Mouse (Mus musculus): ENCODE data around the gene Calr. TPM values are rescaled to one million over a fixed set of nuclear protein-coding genes. Genes with fewer than 3 reads are reported as not detected.

Calr gene
- polyA plus RNA-seq, 1 experiment from 2014 or later: 944 TPM

DNA sequence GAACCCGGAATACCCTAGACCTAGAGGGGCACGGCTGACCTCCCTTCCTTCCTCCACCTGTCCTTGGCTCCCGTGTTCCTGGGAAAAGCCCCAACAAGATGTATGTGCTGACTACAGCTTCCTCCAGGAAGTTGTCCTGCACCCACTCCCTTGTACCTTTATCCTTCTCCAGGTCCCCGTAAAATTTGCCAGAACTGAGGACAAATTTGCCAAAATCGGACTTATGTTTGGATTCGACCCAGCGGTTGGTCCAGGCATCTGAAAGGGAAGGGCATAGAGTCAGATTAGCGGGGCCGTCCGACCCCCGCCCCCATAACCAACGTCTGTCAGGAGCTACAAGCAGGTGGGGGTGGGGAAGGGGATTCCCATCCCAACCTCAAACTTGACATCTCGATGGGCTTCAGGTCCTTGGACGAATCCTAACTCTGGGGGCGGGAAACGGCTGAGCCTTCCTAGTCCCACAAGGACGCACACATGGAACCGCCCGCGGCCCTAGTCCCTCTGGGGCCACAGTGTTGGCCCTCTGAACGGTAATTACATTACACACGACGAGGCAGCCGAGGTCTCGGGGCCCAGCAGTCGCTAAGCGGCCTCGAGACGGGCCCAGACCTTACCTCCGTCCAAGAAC is 526 bp downstream of the Calr start:
- peak overlapping the region; percentile 84 for H3K9ac ChIP-seq (ENCODE audit: low read depth, low read length)
- peak overlapping the region; percentile 79 for H3K4me2 ChIP-seq (replicated peaks; ENCODE audit: low read depth, low read length)
- peak overlapping the region; percentile 37; the same call in 1 of the 2 replicates for H3K27ac ChIP-seq (ENCODE audit: low read depth, low read length)
- peaks cover 42% of the 10 kb centered on the region for H3K36me3 ChIP-seq (ENCODE audit: control insufficient read depth, insufficient read depth, low read length)
- no peaks in the 10 kb centered on the region for H3K9me3 ChIP-seq (ENCODE audit: control insufficient read depth, low read length)
- peaks cover 23% of the 10 kb centered on the region for H3K4me1 ChIP-seq (ENCODE audit: control insufficient read depth, insufficient read depth, low read length)
- peak; percentile 33; the same call in 1 of the 2 replicates for ATAC-seq (ENCODE audit: low FRiP score, low TSS enrichment)
- WGBS: under 1% methylated on average over 30 of the region's 30 CpGs
- peak overlapping the region; percentile 81 for H3K4me3 ChIP-seq (ENCODE audit: low read length)
- H3K27me3 ChIP-seq (ENCODE audit: control insufficient read depth, insufficient read depth, low read length): no peaks in the 10 kb centered on the region

DNA sequence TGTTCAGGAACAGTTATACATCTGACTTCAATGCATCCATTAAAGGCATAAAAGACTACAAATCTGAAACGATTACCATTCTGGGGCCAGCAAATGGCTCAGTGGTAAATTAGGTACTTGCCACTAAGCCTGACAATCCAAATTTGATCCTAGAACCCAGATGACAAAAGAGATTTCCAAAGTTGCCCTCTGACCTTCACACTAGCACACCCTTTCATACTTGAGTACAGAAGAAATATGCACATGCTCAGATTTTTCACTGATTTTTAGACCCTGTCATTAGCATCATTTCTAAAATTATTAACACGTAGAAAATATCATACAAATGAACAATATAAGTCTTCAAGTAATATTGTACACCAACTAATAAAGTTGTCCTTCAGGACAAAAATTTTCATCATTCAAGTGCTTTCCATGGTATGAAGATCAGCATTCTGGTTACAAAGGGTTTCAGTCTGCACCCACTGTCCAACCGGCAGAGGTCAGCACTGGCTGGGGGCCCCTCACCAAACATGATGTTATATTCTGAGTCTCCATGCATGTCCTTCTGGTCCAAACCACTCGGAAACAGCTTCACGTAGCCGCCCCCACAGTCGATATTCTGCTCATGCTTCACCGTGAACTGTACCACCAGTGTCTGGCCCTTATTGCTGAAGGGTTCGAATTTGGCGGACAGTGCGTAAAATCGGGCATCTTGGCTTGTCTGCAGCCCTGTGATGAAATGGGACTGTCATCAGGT is 1.2 kb downstream of the Calr start:
- WGBS: 15% methylated on average over 12 of the region's 12 CpGs
- Histone ChIP-seq H3K27ac (ENCODE audit: low read depth, low read length) (no peak overlapping the region), H3K36me3 (ENCODE audit: control insufficient read depth, insufficient read depth, low read length) (peaks cover 44% of the 10 kb centered on the region)

DNA sequence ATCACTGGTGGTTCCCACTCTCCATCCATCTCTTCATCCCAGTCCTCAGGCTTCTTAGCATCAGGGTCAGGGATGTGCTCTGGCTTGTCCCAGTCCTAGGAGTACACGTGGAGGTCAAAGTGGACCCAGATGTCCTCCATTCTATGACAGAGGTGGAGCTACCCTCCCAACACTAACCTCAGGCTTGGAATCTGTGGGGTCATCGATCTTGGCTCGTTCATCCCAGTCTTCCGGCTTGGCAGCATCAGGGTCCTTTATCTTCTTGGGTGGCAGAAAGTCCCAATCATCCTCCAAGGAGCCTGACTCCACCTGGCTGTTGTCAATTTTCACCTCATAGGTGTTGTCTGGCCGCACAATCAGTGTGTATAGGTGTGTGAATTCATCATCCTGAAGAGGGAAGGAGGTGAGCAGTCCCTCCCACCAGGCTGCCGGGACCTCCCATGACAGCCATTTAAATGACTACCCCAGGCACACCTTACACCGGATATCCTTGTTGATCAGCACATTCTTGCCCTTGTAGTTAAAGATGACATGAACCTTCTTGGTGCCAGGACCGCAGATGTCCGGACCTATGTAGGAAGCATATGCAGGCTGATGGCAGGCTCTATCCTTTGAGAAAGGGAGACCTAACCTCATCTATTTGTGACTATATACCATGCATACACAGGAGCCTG is 2.2 kb downstream of the Calr start:
- no peak for ATAC-seq (ENCODE audit: low FRiP score, low TSS enrichment)
- peaks cover 44% of the 10 kb centered on the region for H3K36me3 ChIP-seq (ENCODE audit: control insufficient read depth, insufficient read depth, low read length)

More for the DNA sequence above, 1.2 kb downstream of the Calr start:
- Histone ChIP-seq H3K27me3 (ENCODE audit: control insufficient read depth, insufficient read depth, low read length) (no peaks in the 10 kb centered on the region), H3K4me1 (ENCODE audit: control insufficient read depth, insufficient read depth, low read length) (peaks cover 23% of the 10 kb centered on the region), H3K4me3 (ENCODE audit: low read length) (peak overlapping the region; percentile 81), H3K9ac (ENCODE audit: low read depth, low read length) (peak overlapping the region; percentile 84), H3K9me3 (ENCODE audit: control insufficient read depth, low read length) (no peaks in the 10 kb centered on the region), H3K4me2 (replicated peaks; ENCODE audit: low read depth, low read length) (peak overlapping the region; percentile 79)
- no peak for ATAC-seq (ENCODE audit: low FRiP score, low TSS enrichment)

DNA sequence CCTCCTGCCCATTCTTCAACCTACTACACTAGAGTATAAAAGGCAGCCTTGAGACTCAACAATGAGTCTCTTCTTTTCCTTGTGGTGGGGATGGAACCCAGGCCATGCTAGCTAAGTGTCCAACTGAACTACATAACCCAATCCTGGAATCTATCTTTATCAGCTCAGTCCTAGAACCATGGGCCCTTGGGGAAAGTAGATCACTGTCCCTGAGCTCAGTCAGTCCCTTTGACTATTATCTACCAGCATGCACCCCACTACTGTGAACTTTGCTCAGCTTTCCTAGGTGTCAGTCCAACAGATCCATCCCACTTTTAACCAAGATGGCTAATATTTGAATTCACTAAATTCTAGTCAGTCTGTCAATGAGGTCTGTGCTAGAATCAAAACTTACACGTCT is 5.2 kb downstream of the Calr start:
- ATAC-seq (ENCODE audit: low FRiP score, low TSS enrichment): no peak
- Histone ChIP-seq H3K4me2 (replicated peaks; ENCODE audit: low read depth, low read length) (no peak overlapping the region), H3K36me3 (ENCODE audit: control insufficient read depth, insufficient read depth, low read length) (peaks cover 66% of the 10 kb centered on the region), H3K9ac (ENCODE audit: low read depth, low read length) (no peak overlapping the region), H3K9me3 (ENCODE audit: control insufficient read depth, low read length) (no peaks in the 10 kb centered on the region), H3K27ac (ENCODE audit: low read depth, low read length) (no peak overlapping the region; the same call in 1 of the 2 replicates), H3K4me3 (ENCODE audit: low read length) (no peak overlapping the region), H3K27me3 (ENCODE audit: control insufficient read depth, insufficient read depth, low read length) (no peaks in the 10 kb centered on the region), H3K4me1 (ENCODE audit: control insufficient read depth, insufficient read depth, low read length) (peaks cover 41% of the 10 kb centered on the region)
- 82% methylated on average over 1 of the region's 1 CpGs for WGBS

More for the DNA sequence above, 2.2 kb downstream of the Calr start:
- H3K9me3 ChIP-seq (ENCODE audit: control insufficient read depth, low read length): no peaks in the 10 kb centered on the region
- H3K27me3 ChIP-seq (ENCODE audit: control insufficient read depth, insufficient read depth, low read length): no peaks in the 10 kb centered on the region
- H3K4me2 ChIP-seq (replicated peaks; ENCODE audit: low read depth, low read length): peak overlapping the region; percentile 79
- 85% methylated on average over 9 of the region's 9 CpGs for WGBS
- H3K4me3 ChIP-seq (ENCODE audit: low read length): peak overlapping the region; percentile 81
- peak overlapping the region; percentile 8; the same call in 1 of the 2 replicates for H3K27ac ChIP-seq (ENCODE audit: low read depth, low read length)
- H3K4me1 ChIP-seq (ENCODE audit: control insufficient read depth, insufficient read depth, low read length): peaks cover 26% of the 10 kb centered on the region
- H3K9ac ChIP-seq (ENCODE audit: low read depth, low read length): peak overlapping the region; percentile 84

DNA sequence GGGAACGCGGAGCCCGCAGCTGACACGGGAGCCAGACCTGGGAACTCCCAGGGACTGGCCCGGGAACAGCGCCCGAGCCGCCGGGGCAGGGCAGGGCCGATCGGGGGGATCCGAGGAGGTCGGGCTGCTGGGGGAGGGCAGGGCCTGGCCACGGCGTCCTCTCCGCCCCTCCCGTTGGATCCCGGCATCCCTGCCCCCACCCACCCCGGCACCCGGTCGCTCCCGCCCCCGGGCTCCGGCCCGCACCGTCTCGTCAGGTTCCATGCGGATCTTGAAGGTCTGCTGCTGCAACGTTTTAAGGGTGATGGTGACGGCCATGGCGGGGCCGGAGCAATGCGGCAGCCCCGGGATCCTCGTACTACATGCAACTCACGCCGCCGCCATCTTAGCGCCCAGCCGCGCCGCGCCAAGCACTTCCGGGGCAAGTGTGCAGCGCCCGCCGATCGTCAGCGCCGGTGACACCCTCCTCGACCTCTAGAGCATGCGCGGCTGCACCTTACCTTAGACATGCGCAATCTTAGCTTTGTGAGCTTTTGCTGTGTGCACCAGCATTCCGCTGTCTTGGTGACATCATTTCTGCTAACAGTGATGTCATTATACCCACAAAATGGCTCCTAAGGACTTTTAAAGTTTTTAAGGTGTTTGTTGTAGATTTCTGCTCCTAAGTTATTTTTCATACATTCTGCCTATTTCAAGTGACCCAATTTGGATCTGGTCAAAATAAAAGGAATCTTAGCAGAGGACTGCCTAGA is 6.3 kb downstream of the Calr start, which contains the start of gene Rad23a:
TSS of gene Rad23a (minus strand) at position 418 of the 752 bp plus-strand sequence.
- peak within 1 kb of the TSS; percentile 90 for H3K27ac ChIP-seq (ENCODE audit: low read depth, low read length)
- peaks cover 41% of the 10 kb centered on the region for H3K4me1 ChIP-seq (ENCODE audit: control insufficient read depth, insufficient read depth, low read length)
- peak within 1 kb of the TSS; percentile 71 for H3K4me2 ChIP-seq (replicated peaks; ENCODE audit: low read depth, low read length)
- no peaks in the 10 kb centered on the region for H3K27me3 ChIP-seq (ENCODE audit: control insufficient read depth, insufficient read depth, low read length)
- ATAC-seq (ENCODE audit: low FRiP score, low TSS enrichment): peak; percentile 93
- H3K4me3 ChIP-seq (ENCODE audit: low read length): peak within 1 kb of the TSS; percentile 90
- H3K36me3 ChIP-seq (ENCODE audit: control insufficient read depth, insufficient read depth, low read length): peaks cover 74% of the 10 kb centered on the region
- H3K9ac ChIP-seq (ENCODE audit: low read depth, low read length): peak within 1 kb of the TSS; percentile 96
- H3K9me3 ChIP-seq (ENCODE audit: control insufficient read depth, low read length): no peaks in the 10 kb centered on the region
- WGBS: under 1% methylated on average over 51 of the region's 55 CpGs

DNA sequence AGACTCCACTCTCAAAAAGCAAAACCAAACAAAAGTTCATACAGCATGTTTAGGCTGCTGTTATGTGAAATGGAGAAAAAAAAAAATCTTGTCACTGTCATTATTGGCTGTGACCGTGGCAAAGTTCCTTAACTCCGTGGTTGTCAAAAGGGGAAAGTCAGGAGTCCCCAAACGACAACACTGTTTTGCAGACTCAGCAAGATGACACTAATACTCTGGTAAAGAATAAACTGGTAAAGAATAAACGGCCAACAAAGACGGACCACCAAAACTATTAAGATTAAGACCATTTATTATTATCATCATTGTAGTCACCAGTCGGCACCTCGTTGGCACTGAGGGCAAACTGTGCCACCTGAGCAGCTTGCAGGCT is 6.9 kb downstream of the Calr start:
- H3K27ac ChIP-seq (ENCODE audit: low read depth, low read length): peak overlapping the region; percentile 90
- no peaks in the 10 kb centered on the region for H3K9me3 ChIP-seq (ENCODE audit: control insufficient read depth, low read length)
- peak overlapping the region; percentile 90 for H3K4me3 ChIP-seq (ENCODE audit: low read length)
- peak overlapping the region; percentile 71 for H3K4me2 ChIP-seq (replicated peaks; ENCODE audit: low read depth, low read length)
- H3K36me3 ChIP-seq (ENCODE audit: control insufficient read depth, insufficient read depth, low read length): peaks cover 78% of the 10 kb centered on the region
- 5% methylated on average over 7 of the region's 7 CpGs for WGBS
- peaks cover 41% of the 10 kb centered on the region for H3K4me1 ChIP-seq (ENCODE audit: control insufficient read depth, insufficient read depth, low read length)
- ATAC-seq (ENCODE audit: low FRiP score, low TSS enrichment): no peak
- H3K27me3 ChIP-seq (ENCODE audit: control insufficient read depth, insufficient read depth, low read length): no peaks in the 10 kb centered on the region
- H3K9ac ChIP-seq (ENCODE audit: low read depth, low read length): peak overlapping the region; percentile 96

DNA sequence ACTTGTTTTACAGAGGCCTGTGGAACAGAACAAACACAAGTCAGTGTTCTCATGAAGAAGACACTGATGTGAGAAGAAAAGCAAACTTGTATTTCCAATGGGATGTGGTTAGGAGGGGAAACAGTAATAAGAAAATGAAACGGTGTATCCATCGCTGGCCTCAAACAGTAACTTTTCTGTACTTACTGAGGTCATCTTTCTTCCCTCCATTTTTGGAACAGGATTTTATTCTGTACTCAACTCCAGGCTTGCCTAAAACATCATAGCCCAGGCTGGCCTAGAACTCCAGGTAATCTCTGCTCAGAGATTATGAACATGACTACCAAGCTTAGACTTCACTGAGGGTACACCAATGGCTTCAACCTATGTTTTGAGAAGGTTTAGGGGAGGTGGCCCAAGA is 7.3 kb downstream of the Calr start:
- no peak overlapping the region for H3K27ac ChIP-seq (ENCODE audit: low read depth, low read length)
- no peak for ATAC-seq (ENCODE audit: low FRiP score, low TSS enrichment)

DNA sequence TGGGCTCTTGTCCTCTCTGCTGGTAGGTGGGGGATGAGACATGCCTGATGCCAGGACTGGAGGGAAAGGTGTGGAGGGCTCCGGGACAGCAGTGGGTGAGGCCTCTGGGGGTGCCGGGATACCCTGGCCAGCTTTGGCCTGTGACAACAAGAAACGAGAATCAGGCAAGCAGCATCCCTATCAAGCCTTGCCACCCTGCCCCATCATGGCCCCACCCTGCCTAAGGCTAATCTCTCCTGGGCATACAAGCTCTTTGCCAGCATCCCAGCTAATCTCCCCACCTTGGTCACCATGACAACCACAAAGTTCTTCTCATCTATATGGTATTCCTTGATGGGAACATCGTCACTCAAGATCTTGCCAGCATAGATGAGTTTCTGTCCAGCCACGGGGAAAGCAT is 8.2 kb downstream of the Calr start:
- no peak overlapping the region for H3K4me3 ChIP-seq (ENCODE audit: low read length)
- H3K9ac ChIP-seq (ENCODE audit: low read depth, low read length): no peak overlapping the region
- ATAC-seq (ENCODE audit: low FRiP score, low TSS enrichment): no peak
- no peaks in the 10 kb centered on the region for H3K9me3 ChIP-seq (ENCODE audit: control insufficient read depth, low read length)
- 84% methylated on average over 5 of the region's 5 CpGs for WGBS
- H3K27ac ChIP-seq (ENCODE audit: low read depth, low read length): no peak overlapping the region
- no peak overlapping the region for H3K4me2 ChIP-seq (replicated peaks; ENCODE audit: low read depth, low read length)
- no peaks in the 10 kb centered on the region for H3K27me3 ChIP-seq (ENCODE audit: control insufficient read depth, insufficient read depth, low read length)
- peaks cover 77% of the 10 kb centered on the region for H3K36me3 ChIP-seq (ENCODE audit: control insufficient read depth, insufficient read depth, low read length)
- peaks cover 37% of the 10 kb centered on the region for H3K4me1 ChIP-seq (ENCODE audit: control insufficient read depth, insufficient read depth, low read length)

More for the DNA sequence above, 7.3 kb downstream of the Calr start:
- peaks cover 78% of the 10 kb centered on the region for H3K36me3 ChIP-seq (ENCODE audit: control insufficient read depth, insufficient read depth, low read length)
- peak overlapping the region; percentile 71 for H3K4me2 ChIP-seq (replicated peaks; ENCODE audit: low read depth, low read length)
- H3K9me3 ChIP-seq (ENCODE audit: control insufficient read depth, low read length): no peaks in the 10 kb centered on the region
- no peaks in the 10 kb centered on the region for H3K27me3 ChIP-seq (ENCODE audit: control insufficient read depth, insufficient read depth, low read length)
- 89% methylated on average over 2 of the region's 2 CpGs for WGBS
- H3K4me3 ChIP-seq (ENCODE audit: low read length): peak overlapping the region; percentile 90
- peaks cover 41% of the 10 kb centered on the region for H3K4me1 ChIP-seq (ENCODE audit: control insufficient read depth, insufficient read depth, low read length)
- peak overlapping the region; percentile 96; the same call in 1 of the 2 replicates for H3K9ac ChIP-seq (ENCODE audit: low read depth, low read length)
